Mouse (Mus musculus): ENCODE data around the gene Shpk. TPM values are rescaled to one million over a fixed set of nuclear protein-coding genes. Genes with fewer than 3 reads are reported as not detected.

Shpk gene
- polyA plus RNA-seq, 1 experiment from 2014 or later: 1.8 TPM

GRCm38 (mm10) chr11:73205194-73205593 is 5.9 kb downstream of the Shpk start:
- no peaks in the 10 kb centered on the region for H3K36me3 ChIP-seq (ENCODE audit: control insufficient read depth, insufficient read depth, low read length)
- H3K27me3 ChIP-seq (ENCODE audit: control insufficient read depth, insufficient read depth, low read length): no peaks in the 10 kb centered on the region
- no peak overlapping the region for H3K27ac ChIP-seq (ENCODE audit: low read length)
- H3K4me1 ChIP-seq (ENCODE audit: control insufficient read depth, insufficient read depth, low read length): no peaks in the 10 kb centered on the region
- H3K4me2 ChIP-seq (replicated peaks; ENCODE audit: low read depth, low read length): no peak overlapping the region
- H3K4me3 ChIP-seq (ENCODE audit: low read depth, low read length): no peak overlapping the region
- no peaks in the 10 kb centered on the region for H3K9me3 ChIP-seq (ENCODE audit: control insufficient read depth, low read depth, low read length)
- no peak overlapping the region for H3K9ac ChIP-seq (replicated peaks; ENCODE audit: low read depth, low read length)
- ATAC-seq (ENCODE audit: insufficient number of reproducible peaks, insufficient read depth, low FRiP score, low read depth): no peak
- WGBS: 69% methylated on average over 7 of the region's 7 CpGs

- WGBS: 75% methylated on average over 2 of the region's 2 CpGs
- Histone ChIP-seq H3K4me3 (ENCODE audit: low read depth, low read length) (no peak overlapping the region), H3K27ac (ENCODE audit: low read length) (no peak overlapping the region), H3K36me3 (ENCODE audit: control insufficient read depth, insufficient read depth, low read length) (no peaks in the 10 kb centered on the region), H3K4me1 (ENCODE audit: control insufficient read depth, insufficient read depth, low read length) (no peaks in the 10 kb centered on the region), H3K9ac (replicated peaks; ENCODE audit: low read depth, low read length) (no peak overlapping the region), H3K27me3 (ENCODE audit: control insufficient read depth, insufficient read depth, low read length) (no peaks in the 10 kb centered on the region), H3K4me2 (replicated peaks; ENCODE audit: low read depth, low read length) (no peak overlapping the region), H3K9me3 (ENCODE audit: control insufficient read depth, low read depth, low read length) (no peaks in the 10 kb centered on the region)
- ATAC-seq (ENCODE audit: insufficient number of reproducible peaks, insufficient read depth, low FRiP score, low read depth): no peak
Measured at GRCm38 (mm10) chr11:73207621-73208020, 8.4 kb downstream of the Shpk start.

- Histone ChIP-seq H3K9me3 (ENCODE audit: control insufficient read depth, low read depth, low read length) (no peaks in the 10 kb centered on the region), H3K27me3 (ENCODE audit: control insufficient read depth, insufficient read depth, low read length) (no peaks in the 10 kb centered on the region), H3K27ac (ENCODE audit: low read length) (no peak overlapping the region), H3K4me3 (ENCODE audit: low read depth, low read length) (no peak overlapping the region), H3K36me3 (ENCODE audit: control insufficient read depth, insufficient read depth, low read length) (no peaks in the 10 kb centered on the region), H3K9ac (replicated peaks; ENCODE audit: low read depth, low read length) (no peak overlapping the region), H3K4me2 (replicated peaks; ENCODE audit: low read depth, low read length) (no peak overlapping the region), H3K4me1 (ENCODE audit: control insufficient read depth, insufficient read depth, low read length) (no peaks in the 10 kb centered on the region)
- no peak for ATAC-seq (ENCODE audit: insufficient number of reproducible peaks, insufficient read depth, low FRiP score, low read depth)
- WGBS: 79% methylated on average over 3 of the region's 3 CpGs
Measured at GRCm38 (mm10) chr11:73213956-73214355, 14.7 kb downstream of the Shpk start.

DNA sequence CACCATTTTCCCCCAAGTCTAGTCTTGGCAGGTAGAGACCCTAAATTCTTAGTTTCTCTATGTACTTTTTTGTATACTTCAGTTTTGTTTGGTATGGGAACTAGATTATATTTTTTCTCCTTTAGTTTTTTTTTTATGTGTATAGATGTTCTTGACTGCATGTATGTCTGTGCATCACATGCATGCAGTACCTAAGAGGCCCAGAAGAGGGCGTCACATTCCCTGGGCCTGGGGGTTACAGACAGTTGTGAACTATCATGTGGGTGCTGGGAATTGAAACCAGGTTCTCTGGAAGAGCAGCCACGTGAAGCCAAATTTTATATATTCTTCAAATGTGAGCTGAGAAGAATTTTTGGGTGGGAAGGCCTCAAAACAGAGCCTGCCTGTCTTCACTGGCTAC is 20.4 kb downstream of the Shpk start:
- Histone ChIP-seq H3K27me3 (ENCODE audit: control insufficient read depth, insufficient read depth, low read length) (no peaks in the 10 kb centered on the region), H3K4me3 (ENCODE audit: low read depth, low read length) (no peak overlapping the region), H3K9me3 (ENCODE audit: control insufficient read depth, low read depth, low read length) (no peaks in the 10 kb centered on the region), H3K9ac (replicated peaks; ENCODE audit: low read depth, low read length) (no peak overlapping the region), H3K36me3 (ENCODE audit: control insufficient read depth, insufficient read depth, low read length) (no peaks in the 10 kb centered on the region), H3K4me2 (replicated peaks; ENCODE audit: low read depth, low read length) (no peak overlapping the region), H3K4me1 (ENCODE audit: control insufficient read depth, insufficient read depth, low read length) (no peaks in the 10 kb centered on the region), H3K27ac (ENCODE audit: low read length) (no peak overlapping the region)
- WGBS: 60% methylated on average over 2 of the region's 2 CpGs
- no peak for ATAC-seq (ENCODE audit: insufficient number of reproducible peaks, insufficient read depth, low FRiP score, low read depth)

GRCm38 (mm10) chr11:73220651-73221050 is 21.4 kb downstream of the Shpk start:
- WGBS: 87% methylated on average over 1 of the region's 1 CpGs
- Histone ChIP-seq H3K27ac (ENCODE audit: low read length) (no peak overlapping the region), H3K9me3 (ENCODE audit: control insufficient read depth, low read depth, low read length) (no peaks in the 10 kb centered on the region), H3K4me3 (ENCODE audit: low read depth, low read length) (no peak overlapping the region), H3K27me3 (ENCODE audit: control insufficient read depth, insufficient read depth, low read length) (no peaks in the 10 kb centered on the region), H3K4me2 (replicated peaks; ENCODE audit: low read depth, low read length) (no peak overlapping the region), H3K36me3 (ENCODE audit: control insufficient read depth, insufficient read depth, low read length) (no peaks in the 10 kb centered on the region), H3K4me1 (ENCODE audit: control insufficient read depth, insufficient read depth, low read length) (no peaks in the 10 kb centered on the region), H3K9ac (replicated peaks; ENCODE audit: low read depth, low read length) (no peak overlapping the region)
- no peak for ATAC-seq (ENCODE audit: insufficient number of reproducible peaks, insufficient read depth, low FRiP score, low read depth)

DNA sequence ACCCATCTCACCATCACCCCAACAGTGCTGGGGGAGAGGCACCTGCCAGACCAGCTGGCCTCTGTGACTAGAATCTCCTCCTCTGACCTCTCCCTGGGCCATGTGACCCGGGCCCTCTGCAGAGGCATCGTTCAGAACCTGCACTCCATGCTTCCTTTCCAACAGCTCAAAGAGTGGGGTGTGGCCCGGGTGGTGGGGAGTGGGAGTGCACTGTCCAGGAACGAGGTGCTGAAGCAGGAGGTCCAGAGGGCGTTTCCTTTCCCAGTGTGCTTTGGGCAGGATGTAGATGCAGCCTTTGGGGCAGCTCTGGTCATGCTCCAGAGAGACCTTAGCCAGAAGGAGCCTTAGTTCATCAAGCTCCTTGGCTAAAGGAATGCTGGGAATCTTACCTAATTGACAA is 23.6 kb downstream of the Shpk start:
- ATAC-seq (ENCODE audit: insufficient number of reproducible peaks, insufficient read depth, low FRiP score, low read depth): 0 out of 2 replicates have a peak, but pooled peaks have one; percentile 18
- WGBS: 18% methylated on average over 5 of the region's 5 CpGs
- Histone ChIP-seq H3K4me3 (ENCODE audit: low read depth, low read length) (no peak overlapping the region), H3K9ac (replicated peaks; ENCODE audit: low read depth, low read length) (no peak overlapping the region), H3K9me3 (ENCODE audit: control insufficient read depth, low read depth, low read length) (no peaks in the 10 kb centered on the region), H3K4me2 (replicated peaks; ENCODE audit: low read depth, low read length) (no peak overlapping the region), H3K27me3 (ENCODE audit: control insufficient read depth, insufficient read depth, low read length) (no peaks in the 10 kb centered on the region), H3K27ac (ENCODE audit: low read length) (no peak overlapping the region), H3K36me3 (ENCODE audit: control insufficient read depth, insufficient read depth, low read length) (no peaks in the 10 kb centered on the region), H3K4me1 (ENCODE audit: control insufficient read depth, insufficient read depth, low read length) (no peaks in the 10 kb centered on the region)

- Histone ChIP-seq H3K9ac (replicated peaks; ENCODE audit: low read depth, low read length) (no peak overlapping the region), H3K4me1 (ENCODE audit: control insufficient read depth, insufficient read depth, low read length) (no peaks in the 10 kb centered on the region), H3K4me3 (ENCODE audit: low read depth, low read length) (no peak overlapping the region), H3K9me3 (ENCODE audit: control insufficient read depth, low read depth, low read length) (no peaks in the 10 kb centered on the region), H3K27ac (ENCODE audit: low read length) (no peak overlapping the region), H3K4me2 (replicated peaks; ENCODE audit: low read depth, low read length) (no peak overlapping the region), H3K27me3 (ENCODE audit: control insufficient read depth, insufficient read depth, low read length) (no peaks in the 10 kb centered on the region), H3K36me3 (ENCODE audit: control insufficient read depth, insufficient read depth, low read length) (no peaks in the 10 kb centered on the region)
- 71% methylated on average over 2 of the region's 2 CpGs for WGBS
- no peak for ATAC-seq (ENCODE audit: insufficient number of reproducible peaks, insufficient read depth, low FRiP score, low read depth)
Measured at GRCm38 (mm10) chr11:73223966-73224365, 24.7 kb downstream of the Shpk start.

DNA sequence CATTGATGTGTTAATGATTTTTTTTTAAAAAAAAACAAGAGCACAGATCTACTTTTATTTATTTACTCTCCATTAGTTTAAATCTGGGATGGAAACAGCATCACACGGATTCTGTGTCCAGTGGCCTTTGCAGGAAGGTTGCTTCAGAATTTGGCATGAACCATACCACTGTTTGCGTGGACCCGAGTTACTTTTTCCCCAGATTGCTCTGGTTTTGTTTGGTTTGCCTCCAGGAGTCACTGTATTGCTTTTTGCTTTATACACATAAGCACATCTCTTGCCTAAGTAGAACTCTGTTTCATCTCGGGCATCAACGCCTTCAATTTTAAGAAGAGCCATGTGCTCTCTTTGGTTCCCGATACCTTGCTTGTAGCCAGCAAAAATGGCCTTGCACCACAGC is 26.6 kb downstream of the Shpk start:
- H3K4me3 ChIP-seq (ENCODE audit: low read depth, low read length): no peak overlapping the region
- H3K9ac ChIP-seq (replicated peaks; ENCODE audit: low read depth, low read length): no peak overlapping the region
- 85% methylated on average over 6 of the region's 6 CpGs for WGBS
- no peak overlapping the region for H3K4me2 ChIP-seq (replicated peaks; ENCODE audit: low read depth, low read length)
- ATAC-seq (ENCODE audit: insufficient number of reproducible peaks, insufficient read depth, low FRiP score, low read depth): no peak
- H3K9me3 ChIP-seq (ENCODE audit: control insufficient read depth, low read depth, low read length): no peaks in the 10 kb centered on the region
- no peak overlapping the region for H3K27ac ChIP-seq (ENCODE audit: low read length)
- H3K4me1 ChIP-seq (ENCODE audit: control insufficient read depth, insufficient read depth, low read length): no peaks in the 10 kb centered on the region
- H3K27me3 ChIP-seq (ENCODE audit: control insufficient read depth, insufficient read depth, low read length): no peaks in the 10 kb centered on the region
- no peaks in the 10 kb centered on the region for H3K36me3 ChIP-seq (ENCODE audit: control insufficient read depth, insufficient read depth, low read length)

GRCm38 (mm10) chr11:73228881-73229280 is 29.6 kb downstream of the Shpk start:
- H3K9me3 ChIP-seq (ENCODE audit: control insufficient read depth, low read depth, low read length): no peaks in the 10 kb centered on the region
- H3K9ac ChIP-seq (replicated peaks; ENCODE audit: low read depth, low read length): no peak overlapping the region
- ATAC-seq (ENCODE audit: insufficient number of reproducible peaks, insufficient read depth, low FRiP score, low read depth): no peak
- no peak overlapping the region for H3K4me3 ChIP-seq (ENCODE audit: low read depth, low read length)
- H3K27me3 ChIP-seq (ENCODE audit: control insufficient read depth, insufficient read depth, low read length): no peaks in the 10 kb centered on the region
- no peaks in the 10 kb centered on the region for H3K4me1 ChIP-seq (ENCODE audit: control insufficient read depth, insufficient read depth, low read length)
- WGBS: 66% methylated on average over 5 of the region's 5 CpGs
- H3K36me3 ChIP-seq (ENCODE audit: control insufficient read depth, insufficient read depth, low read length): no peaks in the 10 kb centered on the region
- no peak overlapping the region for H3K27ac ChIP-seq (ENCODE audit: low read length)
- no peak overlapping the region for H3K4me2 ChIP-seq (replicated peaks; ENCODE audit: low read depth, low read length)

Data from stomach, embryonic 14.5 days (tissue).